Mouse (Mus musculus): Measurements from ENCODE around the gene Taar2. TPM values are rescaled to one million over a fixed set of nuclear protein-coding genes. Genes with fewer than 3 reads are reported as not detected.

Taar2 gene
- polyA plus RNA-seq (2015; fragmentation: Nextera tagmentation; extraction: Ambion mirVana), result not detected in 2 replicates

DNA sequence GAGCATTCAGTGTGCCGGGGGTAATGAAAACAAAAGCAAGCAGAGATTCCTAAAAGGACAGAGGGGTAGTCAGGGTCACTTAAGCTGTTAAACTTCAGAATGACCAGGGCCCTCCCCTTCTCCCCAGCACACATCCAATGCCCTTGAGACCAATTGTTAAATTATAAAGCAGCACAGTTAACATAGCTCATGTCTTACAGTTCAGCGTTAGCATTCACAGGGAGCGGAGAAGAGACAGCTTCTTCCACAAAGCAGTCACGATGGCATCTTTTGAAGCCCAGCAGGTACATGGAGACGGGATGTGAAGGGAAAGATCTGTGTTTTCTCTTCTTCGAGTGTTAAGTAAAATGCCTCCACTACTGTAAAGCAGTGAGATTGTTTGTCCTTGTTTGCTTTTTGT, at the start of gene Taar2:
Gene Taar2, plus strand, starts transcription at position 261 of the 400 bp plus-strand sequence.
- WGBS, result 59% methylated on average over 6 of the region's 6 CpGs
- Histone ChIP-seq H3K9ac (ENCODE audit: low read length) (no peak within 1 kb of the TSS), H3K4me3 (ENCODE audit: low read depth, low read length) (no peak within 1 kb of the TSS), H3K36me3 (ENCODE audit: control insufficient read depth, insufficient read depth, low read length) (no peaks in the 10 kb centered on the region), H3K27me3 (ENCODE audit: control insufficient read depth, insufficient read depth, low read length) (no peaks in the 10 kb centered on the region), H3K4me1 (replicated peaks; ENCODE audit: control insufficient read depth, insufficient read depth) (no peaks in the 10 kb centered on the region), H3K27ac (replicated peaks) (no peak within 1 kb of the TSS), H3K9me3 (ENCODE audit: control insufficient read depth, low read length) (no peaks in the 10 kb centered on the region), H3K4me2 (replicated peaks; ENCODE audit: low read depth) (no peak within 1 kb of the TSS)
- no peak for ATAC-seq (ENCODE audit: low FRiP score, low TSS enrichment)
- DNase-seq (ENCODE audit: low spot score), result no peak
- TF ChIP-seq CTCF (IDR thresholded peaks at IDR 0.05; ENCODE audit: low read depth), result no peak
- TF ChIP-seq EP300 (optimal IDR thresholded peaks at IDR 0.05), result no peak

GRCm38 (mm10) chr10:23892987-23893386, 45.4 kb upstream of the Taar2 start:
- H3K36me3 ChIP-seq (ENCODE audit: control insufficient read depth, insufficient read depth, low read length), result no peaks in the 10 kb centered on the region
- no peaks in the 10 kb centered on the region for H3K27me3 ChIP-seq (ENCODE audit: control insufficient read depth, insufficient read depth, low read length)
- H3K4me3 ChIP-seq (ENCODE audit: low read depth, low read length), result no peak overlapping the region
- H3K4me1 ChIP-seq (replicated peaks; ENCODE audit: control insufficient read depth, insufficient read depth), result no peaks in the 10 kb centered on the region
- WGBS, result 81% methylated on average over 1 of the region's 1 CpGs
- H3K9me3 ChIP-seq (ENCODE audit: control insufficient read depth, low read length), result no peaks in the 10 kb centered on the region
- no peak overlapping the region for H3K27ac ChIP-seq (replicated peaks)
- no peak overlapping the region for H3K4me2 ChIP-seq (replicated peaks; ENCODE audit: low read depth)
- TF ChIP-seq CTCF (IDR thresholded peaks at IDR 0.05; ENCODE audit: low read depth) (no peak), EP300 (optimal IDR thresholded peaks at IDR 0.05) (no peak)
- no peak for ATAC-seq (ENCODE audit: low FRiP score, low TSS enrichment)
- H3K9ac ChIP-seq (ENCODE audit: low read length), result no peak overlapping the region
- DNase-seq (ENCODE audit: low spot score), result no peak

GRCm38 (mm10) chr10:23894601-23895349, 43.6 kb upstream of the Taar2 start, which contains the start of gene Vnn1:
Gene Vnn1 (plus strand): TSS chr10:23894688.
- Histone ChIP-seq H3K9me3 (ENCODE audit: control insufficient read depth, low read length) (no peaks in the 10 kb centered on the region), H3K27me3 (ENCODE audit: control insufficient read depth, insufficient read depth, low read length) (no peaks in the 10 kb centered on the region), H3K36me3 (ENCODE audit: control insufficient read depth, insufficient read depth, low read length) (no peaks in the 10 kb centered on the region), H3K4me2 (replicated peaks; ENCODE audit: low read depth) (peak within 1 kb of the TSS; percentile 61), H3K4me3 (ENCODE audit: low read depth, low read length) (peak within 1 kb of the TSS; percentile 28), H3K9ac (ENCODE audit: low read length) (peak within 1 kb of the TSS; percentile 14), H3K4me1 (replicated peaks; ENCODE audit: control insufficient read depth, insufficient read depth) (no peaks in the 10 kb centered on the region), H3K27ac (replicated peaks) (no peak within 1 kb of the TSS)
- ATAC-seq (ENCODE audit: low FRiP score, low TSS enrichment) (0 out of 2 replicates have a peak, but pooled peaks have one; percentile 49), DNase-seq (ENCODE audit: low spot score) (peak; percentile 16)
- 12% methylated on average over 21 of the region's 21 CpGs for WGBS
- TF ChIP-seq CTCF (IDR thresholded peaks at IDR 0.05; ENCODE audit: low read depth), result no peak
- no peak for TF ChIP-seq EP300 (optimal IDR thresholded peaks at IDR 0.05)

DNA sequence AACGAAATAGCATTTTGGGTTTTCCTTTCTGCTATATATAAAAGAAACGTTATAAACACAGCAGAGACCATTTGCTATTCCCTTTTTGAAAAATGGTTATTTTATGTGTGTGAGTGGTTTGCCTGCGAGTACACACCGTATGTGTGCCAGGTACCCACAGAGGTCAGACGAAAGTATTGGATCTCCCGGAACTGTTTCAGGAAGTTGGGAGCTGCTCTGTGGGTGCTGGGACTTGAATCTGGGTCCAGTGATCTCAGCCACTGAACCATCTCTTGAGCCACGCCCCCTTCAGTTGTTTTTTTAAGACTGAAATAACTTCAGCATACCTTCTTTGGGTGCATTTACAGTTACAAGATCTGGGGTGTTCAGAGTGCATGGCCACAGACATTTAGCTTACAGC, 43.0 kb upstream of the Taar2 start:
- Histone ChIP-seq H3K36me3 (ENCODE audit: control insufficient read depth, insufficient read depth, low read length) (no peaks in the 10 kb centered on the region), H3K4me3 (ENCODE audit: low read depth, low read length) (no peak overlapping the region), H3K27me3 (ENCODE audit: control insufficient read depth, insufficient read depth, low read length) (no peaks in the 10 kb centered on the region), H3K9me3 (ENCODE audit: control insufficient read depth, low read length) (no peaks in the 10 kb centered on the region), H3K9ac (ENCODE audit: low read length) (no peak overlapping the region), H3K4me2 (replicated peaks; ENCODE audit: low read depth) (peak overlapping the region; percentile 61), H3K4me1 (replicated peaks; ENCODE audit: control insufficient read depth, insufficient read depth) (no peaks in the 10 kb centered on the region), H3K27ac (replicated peaks) (no peak overlapping the region)
- DNase-seq (ENCODE audit: low spot score) (no peak), ATAC-seq (ENCODE audit: low FRiP score, low TSS enrichment) (no peak)
- TF ChIP-seq EP300 (optimal IDR thresholded peaks at IDR 0.05), result no peak
- no peak for TF ChIP-seq CTCF (IDR thresholded peaks at IDR 0.05; ENCODE audit: low read depth)
- WGBS, result 60% methylated on average over 7 of the region's 7 CpGs

- H3K36me3 ChIP-seq (ENCODE audit: control insufficient read depth, insufficient read depth, low read length), result no peaks in the 10 kb centered on the region
- ATAC-seq (ENCODE audit: low FRiP score, low TSS enrichment), result no peak
- no peak overlapping the region for H3K4me3 ChIP-seq (ENCODE audit: low read depth, low read length)
- TF ChIP-seq EP300 (optimal IDR thresholded peaks at IDR 0.05) (no peak), CTCF (IDR thresholded peaks at IDR 0.05; ENCODE audit: low read depth) (no peak)
- no peak overlapping the region for H3K4me2 ChIP-seq (replicated peaks; ENCODE audit: low read depth)
- H3K27ac ChIP-seq (replicated peaks), result no peak overlapping the region
- H3K27me3 ChIP-seq (ENCODE audit: control insufficient read depth, insufficient read depth, low read length), result no peaks in the 10 kb centered on the region
- no peak overlapping the region for H3K9ac ChIP-seq (ENCODE audit: low read length)
- no peak for DNase-seq (ENCODE audit: low spot score)
- H3K9me3 ChIP-seq (ENCODE audit: control insufficient read depth, low read length), result no peaks in the 10 kb centered on the region
- WGBS, result 90% methylated on average over 3 of the region's 3 CpGs
- H3K4me1 ChIP-seq (replicated peaks; ENCODE audit: control insufficient read depth, insufficient read depth), result no peaks in the 10 kb centered on the region
Observed at GRCm38 (mm10) chr10:23901119-23901518, 37.3 kb upstream of the Taar2 start.

- DNase-seq (ENCODE audit: low spot score), result no peak
- no peak for ATAC-seq (ENCODE audit: low FRiP score, low TSS enrichment)
- TF ChIP-seq EP300 (optimal IDR thresholded peaks at IDR 0.05), result no peak
- TF ChIP-seq CTCF (IDR thresholded peaks at IDR 0.05; ENCODE audit: low read depth), result no peak
- Histone ChIP-seq H3K9me3 (ENCODE audit: control insufficient read depth, low read length) (no peaks in the 10 kb centered on the region), H3K27ac (replicated peaks) (no peak overlapping the region), H3K36me3 (ENCODE audit: control insufficient read depth, insufficient read depth, low read length) (no peaks in the 10 kb centered on the region), H3K4me2 (replicated peaks; ENCODE audit: low read depth) (no peak overlapping the region), H3K9ac (ENCODE audit: low read length) (no peak overlapping the region), H3K4me1 (replicated peaks; ENCODE audit: control insufficient read depth, insufficient read depth) (no peaks in the 10 kb centered on the region), H3K4me3 (ENCODE audit: low read depth, low read length) (no peak overlapping the region), H3K27me3 (ENCODE audit: control insufficient read depth, insufficient read depth, low read length) (no peaks in the 10 kb centered on the region)
- WGBS, result 72% methylated on average over 1 of the region's 1 CpGs
Observed at GRCm38 (mm10) chr10:23905661-23906060, 32.7 kb upstream of the Taar2 start.

All from stomach, postnatal 0 days (tissue).